Mouse (Mus musculus) neural tube, embryonic 14.5 days (tissue): ENCODE measurements around the gene Sptbn1. TPM values are rescaled to one million over a fixed set of nuclear protein-coding genes. Genes with fewer than 3 reads are reported as not detected.
A peak's percentile ranks its signal among the peaks of the same experiment; 100 is the strongest.

Experiments
- ATAC-seq: fragments of 200-750 bp; cut with Nextera tagmentation; 2 replicates; pipeline ENCODE4 v1.8.0; 2017; ENCODE audit warnings: low read depth, mild to moderate bottlenecking, moderate TSS enrichment, moderate library complexity
- H3K27ac ChIP-seq: fragments of 300-500 bp; sonication (generic); 2 replicates; pipeline ENCODE4 v1.5.1; 2014; ENCODE audit warnings: low read depth, mild to moderate bottlenecking, control low read depth, low read length, moderate library complexity, mixed read lengths
- H3K27me3 ChIP-seq: fragments of 300-500 bp; sonication (generic); 2 replicates; pipeline ENCODE4 v1.6.1; 2014; ENCODE audit warnings: low read length; ENCODE audit not compliant: control insufficient read depth, insufficient read depth
- H3K36me3 ChIP-seq: fragments of 300-500 bp; sonication (generic); 2 replicates; pipeline ENCODE4 v1.6.1; 2014; ENCODE audit warnings: low read length, mixed read lengths; ENCODE audit not compliant: control insufficient read depth, insufficient read depth
- H3K4me1 ChIP-seq: fragments of 300-500 bp; sonication (generic); 2 replicates; pipeline ENCODE4 v1.6.1; 2014; ENCODE audit warnings: low read length; ENCODE audit not compliant: control insufficient read depth, insufficient read depth
- H3K4me2 ChIP-seq: fragments of 300-500 bp; sonication (generic); 2 replicates; pipeline ENCODE4 v1.6.1; 2014; ENCODE audit warnings: mild to moderate bottlenecking, low read depth, low read length, control low read depth
- H3K4me3 ChIP-seq: fragments of 300-500 bp; sonication (generic); 2 replicates; pipeline ENCODE4 v1.5.1; 2014; ENCODE audit warnings: low read depth, low read length, control low read depth, mixed read lengths
- H3K9ac ChIP-seq: fragments of 300-500 bp; sonication (generic); replicated peaks from 2 replicates; pipeline ENCODE4 v1.6.1; 2014; ENCODE audit warnings: low read depth, mild to moderate bottlenecking, control low read depth, low read length, mixed read lengths
- H3K9me3 ChIP-seq: fragments of 300-500 bp; sonication (generic); 2 replicates; pipeline ENCODE4 v1.6.1; 2016; ENCODE audit warnings: low read length; ENCODE audit not compliant: control insufficient read depth
- WGBS: fragments of 180-500 bp; shearing (Covaris S2); extraction: QIAGEN DNeasy Blood & Tissue Kit; methylation state at CpG from one replicate; pipeline ENCODE4 v1.1.7; 2014; 5-methylcytosine and 5-hydroxymethylcytosine counted together
- polyA plus RNA-seq: library from polyadenylated mRNA; unstranded; fragments of >200 nt; fragmentation: Nextera tagmentation; extraction: Ambion mirVana; gene quantifications from 2 replicates; pipeline ENCODE4 v1.2.1, GENCODE M21; 2014

Gene Sptbn1
- polyA plus RNA-seq, 1 experiment from 2014 or later: 201 TPM

- H3K36me3 ChIP-seq: no peaks in the 10 kb centered on the region
- no peak for ATAC-seq
Observed at GRCm38 (mm10) chr11:30279278-30279677, 11.3 kb upstream of the Sptbn1 start.

GRCm38 (mm10) chr11:30275436-30276031 is 7.6 kb upstream of the Sptbn1 start:
- H3K36me3 ChIP-seq: no peaks in the 10 kb centered on the region
- no peaks in the 10 kb centered on the region for H3K9me3 ChIP-seq
- H3K4me1 ChIP-seq: no peaks in the 10 kb centered on the region
- WGBS: 67% methylated on average over 3 of the region's 3 CpGs
- no peak overlapping the region for H3K4me3 ChIP-seq
- H3K27me3 ChIP-seq: no peaks in the 10 kb centered on the region
- no peak overlapping the region for H3K9ac ChIP-seq
- H3K4me2 ChIP-seq: no peak overlapping the region
- H3K27ac ChIP-seq: no peak overlapping the region
- ATAC-seq: no peak

More at GRCm38 (mm10) chr11:30279278-30279677, 11.3 kb upstream of the Sptbn1 start:
- H3K4me1 ChIP-seq: no peaks in the 10 kb centered on the region
- no peaks in the 10 kb centered on the region for H3K9me3 ChIP-seq
- WGBS: 87% methylated on average over 5 of the region's 5 CpGs
- no peak overlapping the region for H3K4me2 ChIP-seq
- H3K27ac ChIP-seq: no peak overlapping the region
- H3K27me3 ChIP-seq: no peaks in the 10 kb centered on the region
- no peak overlapping the region for H3K4me3 ChIP-seq
- H3K9ac ChIP-seq: no peak overlapping the region

- Histone ChIP-seq H3K27me3 (no peaks in the 10 kb centered on the region; the same call in 1 of the 2 replicates), H3K4me1 (peaks cover 8% of the 10 kb centered on the region; the same call in 1 of the 2 replicates), H3K27ac (no peak overlapping the region), H3K4me2 (peak overlapping the region; percentile 50; the same call in 1 of the 2 replicates), H3K36me3 (no peaks in the 10 kb centered on the region), H3K9ac (no peak overlapping the region), H3K9me3 (no peaks in the 10 kb centered on the region), H3K4me3 (no peak overlapping the region; the same call in 1 of the 2 replicates)
- ATAC-seq: no peak
- 86% methylated on average over 1 of the region's 1 CpGs for WGBS
Observed at GRCm38 (mm10) chr11:30269524-30269923, 1.5 kb upstream of the Sptbn1 start.

GRCm38 (mm10) chr11:30268648-30269375 is 837 bp upstream of the Sptbn1 start:
- peak overlapping the region; percentile 90 for H3K27ac ChIP-seq
- H3K36me3 ChIP-seq: no peaks in the 10 kb centered on the region
- ATAC-seq: peak; percentile 13
- peak overlapping the region; percentile 100 for H3K4me3 ChIP-seq
- peaks cover 8% of the 10 kb centered on the region; the same call in 1 of the 2 replicates for H3K4me1 ChIP-seq
- H3K9me3 ChIP-seq: no peaks in the 10 kb centered on the region
- WGBS: 5% methylated on average over 15 of the region's 15 CpGs
- H3K4me2 ChIP-seq: peak overlapping the region; percentile 50
- peak overlapping the region; percentile 68 for H3K9ac ChIP-seq
- no peaks in the 10 kb centered on the region; the same call in 1 of the 2 replicates for H3K27me3 ChIP-seq

- H3K4me3 ChIP-seq: peak overlapping the region; percentile 100
- H3K36me3 ChIP-seq: no peaks in the 10 kb centered on the region
- H3K4me1 ChIP-seq: peaks cover 8% of the 10 kb centered on the region; the same call in 1 of the 2 replicates
- H3K27ac ChIP-seq: peak overlapping the region; percentile 97
- H3K27me3 ChIP-seq: no peaks in the 10 kb centered on the region; the same call in 1 of the 2 replicates
- H3K9ac ChIP-seq: peak overlapping the region; percentile 99
- H3K9me3 ChIP-seq: no peaks in the 10 kb centered on the region
- WGBS: under 1% methylated on average over 60 of the region's 69 CpGs
- peak; percentile 77 for ATAC-seq
- peak overlapping the region; percentile 84 for H3K4me2 ChIP-seq
Observed at GRCm38 (mm10) chr11:30267036-30267891, 711 bp downstream of the Sptbn1 start.

GRCm38 (mm10) chr11:30266691-30267035 is 1.3 kb downstream of the Sptbn1 start:
- Histone ChIP-seq H3K4me2 (peak overlapping the region; percentile 84), H3K27me3 (no peaks in the 10 kb centered on the region; the same call in 1 of the 2 replicates), H3K9ac (peak overlapping the region; percentile 99), H3K4me1 (peaks cover 8% of the 10 kb centered on the region; the same call in 1 of the 2 replicates), H3K4me3 (peak overlapping the region; percentile 100), H3K9me3 (no peaks in the 10 kb centered on the region), H3K36me3 (no peaks in the 10 kb centered on the region), H3K27ac (peak overlapping the region; percentile 97)
- ATAC-seq: peak; percentile 18
- 4% methylated on average over 7 of the region's 7 CpGs for WGBS

GRCm38 (mm10) chr11:30265666-30266065 is 2.3 kb downstream of the Sptbn1 start:
- Histone ChIP-seq H3K9ac (peak overlapping the region; percentile 46; the same call in 1 of the 2 replicates), H3K9me3 (no peaks in the 10 kb centered on the region), H3K36me3 (no peaks in the 10 kb centered on the region), H3K27me3 (no peaks in the 10 kb centered on the region; the same call in 1 of the 2 replicates), H3K4me3 (peak overlapping the region; percentile 100), H3K4me1 (peaks cover 8% of the 10 kb centered on the region; the same call in 1 of the 2 replicates), H3K27ac (no peak overlapping the region), H3K4me2 (peak overlapping the region; percentile 84)
- WGBS: 80% methylated on average over 2 of the region's 2 CpGs
- ATAC-seq: no peak

GRCm38 (mm10) chr11:30263627-30264026 is 4.3 kb downstream of the Sptbn1 start:
- H3K9me3 ChIP-seq: no peaks in the 10 kb centered on the region
- H3K36me3 ChIP-seq: no peaks in the 10 kb centered on the region
- no peaks in the 10 kb centered on the region; the same call in 1 of the 2 replicates for H3K27me3 ChIP-seq
- no peak overlapping the region; the same call in 1 of the 2 replicates for H3K4me2 ChIP-seq
- H3K9ac ChIP-seq: no peak overlapping the region
- H3K4me1 ChIP-seq: peaks cover 8% of the 10 kb centered on the region; the same call in 1 of the 2 replicates
- no peak for ATAC-seq
- 82% methylated on average over 2 of the region's 2 CpGs for WGBS
- no peak overlapping the region for H3K27ac ChIP-seq
- no peak overlapping the region for H3K4me3 ChIP-seq
